Mouse (Mus musculus) adrenal gland, adult (tissue): Measurements from ENCODE around the gene Cfap221.

Experiments
- DNase-seq, 2 experiments: peaks; one replicate each; pipeline ENCODE4 v3.0.0; 2022 to 2023; ENCODE audit warnings: low spot score in 1 of 2; ENCODE audit not compliant: inconsistent age in 2 of 2

Cfap221 gene

DNA sequence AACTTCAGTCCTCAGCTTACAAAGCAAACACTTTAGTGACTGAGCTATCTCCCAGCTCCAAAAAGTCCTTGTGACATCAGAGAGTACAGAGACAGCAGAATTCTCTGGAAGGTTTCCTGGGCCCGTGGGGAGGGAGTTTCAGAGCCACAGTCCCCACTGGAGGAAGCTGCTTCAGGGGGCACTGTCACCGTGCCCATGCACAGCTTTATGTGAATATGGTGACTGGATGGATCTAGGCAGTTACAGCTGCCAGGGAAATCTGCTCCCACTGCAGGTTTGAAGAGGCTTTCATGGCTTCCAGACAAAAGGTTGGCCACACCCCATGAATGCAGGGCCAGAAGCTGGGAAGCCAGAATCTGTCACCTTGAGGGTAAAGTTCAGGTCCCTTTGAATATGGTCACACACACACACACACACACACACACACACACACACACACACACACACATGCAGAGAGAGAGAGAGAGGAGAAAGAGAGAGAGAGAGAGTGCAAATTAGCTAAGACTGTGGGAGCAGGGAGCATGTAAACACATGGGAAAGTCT lies 89.8 kb downstream of the Cfap221 start:
- no peak for DNase-seq

DNA sequence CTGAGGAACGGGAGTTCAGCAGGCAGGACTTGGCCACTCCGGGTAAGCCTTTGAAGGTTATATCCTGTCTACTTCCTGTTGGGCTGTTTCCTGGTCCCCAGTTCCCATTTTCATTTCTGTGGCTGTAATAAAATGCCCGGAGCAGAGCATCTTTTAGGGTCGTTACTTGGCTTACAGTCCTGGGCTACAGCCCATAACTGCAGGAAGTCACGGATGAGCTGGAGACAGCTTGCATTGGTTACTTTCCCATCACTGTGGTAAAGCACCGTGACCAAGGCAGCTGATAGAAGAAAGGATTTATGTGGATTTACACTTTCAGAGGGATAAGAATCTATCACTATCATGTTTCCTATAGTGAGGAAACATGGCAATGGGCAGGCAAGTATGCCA lies 93.8 kb downstream of the Cfap221 start:
- no peak for DNase-seq

DNA sequence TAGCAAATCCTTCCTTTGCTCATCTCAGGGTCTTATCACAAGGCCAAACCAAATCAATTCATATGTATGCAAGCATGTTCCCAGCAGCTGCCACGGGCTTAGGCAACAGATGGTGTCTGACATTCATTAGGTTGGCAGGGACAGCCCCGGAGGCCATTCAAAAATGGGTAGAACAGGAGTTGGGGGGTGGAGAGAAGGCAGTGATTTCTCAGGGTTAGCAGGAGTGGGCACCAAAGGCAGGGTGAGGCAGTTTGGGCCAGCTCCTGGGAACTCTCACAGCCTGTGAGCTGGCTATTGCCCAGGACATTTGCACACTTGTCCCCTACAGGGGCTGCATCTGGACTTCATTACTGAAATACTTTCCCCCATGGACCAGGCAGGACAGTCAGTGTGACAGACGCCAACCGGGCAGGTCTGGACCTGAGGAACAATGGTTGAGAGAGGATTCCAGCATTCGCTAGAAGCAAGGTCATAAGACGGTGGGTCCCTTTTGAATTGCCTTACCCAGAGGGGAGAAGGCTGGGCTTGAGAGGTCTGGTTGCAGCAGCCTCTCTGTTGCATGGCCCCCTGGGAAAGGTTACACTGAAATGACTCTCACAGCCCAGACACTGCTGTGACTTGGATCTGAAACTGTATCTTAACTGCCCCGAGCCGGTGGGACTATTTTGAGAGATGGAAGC lies 94.3 kb downstream of the Cfap221 start:
- no peak for DNase-seq

DNA sequence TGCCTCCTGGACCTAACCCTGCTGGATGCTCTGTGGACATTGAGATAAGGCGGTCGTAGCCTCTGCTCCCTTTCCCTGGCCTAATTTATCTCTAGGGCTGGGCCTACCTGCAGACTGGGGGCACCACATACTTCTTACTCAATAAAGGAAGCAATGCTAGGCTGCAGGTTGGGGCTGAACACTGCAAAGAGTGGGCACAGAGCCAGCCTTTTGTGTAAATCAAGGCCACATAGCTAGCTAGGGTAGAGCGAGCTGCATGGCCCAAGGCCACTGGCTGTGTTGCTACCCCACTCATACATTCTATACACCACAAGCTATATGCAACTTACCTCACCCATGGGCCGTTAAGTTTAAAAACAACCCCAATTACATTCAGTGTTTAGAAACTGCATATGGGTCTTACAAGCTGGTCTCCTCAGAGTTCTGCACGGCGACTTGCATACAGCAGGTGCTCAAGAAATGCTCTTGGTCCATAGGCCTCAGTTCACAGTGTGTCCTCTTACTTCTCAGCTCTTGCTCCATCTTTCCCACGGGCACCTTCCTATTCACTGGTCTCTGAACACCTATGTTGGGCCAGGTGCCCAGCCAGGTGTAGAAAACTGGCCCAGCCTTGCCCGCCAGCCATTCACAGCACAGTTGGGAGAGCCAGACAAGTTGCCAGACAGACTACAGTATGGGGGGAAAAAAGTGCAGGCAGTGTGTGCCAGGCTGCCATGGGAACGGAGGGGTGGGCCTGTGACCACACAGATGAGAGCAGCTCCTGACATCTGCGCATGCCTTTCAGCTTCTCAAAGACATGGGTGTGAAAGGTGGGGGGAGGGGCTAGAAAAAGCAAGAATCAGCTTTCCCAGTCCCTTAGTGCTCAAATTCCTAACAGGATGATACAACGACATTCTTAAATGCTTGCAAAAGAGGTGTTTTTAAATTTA lies 97.6 kb downstream of the Cfap221 start:
- peak in 1 of 2 experiments; percentile 49 for DNase-seq

DNA sequence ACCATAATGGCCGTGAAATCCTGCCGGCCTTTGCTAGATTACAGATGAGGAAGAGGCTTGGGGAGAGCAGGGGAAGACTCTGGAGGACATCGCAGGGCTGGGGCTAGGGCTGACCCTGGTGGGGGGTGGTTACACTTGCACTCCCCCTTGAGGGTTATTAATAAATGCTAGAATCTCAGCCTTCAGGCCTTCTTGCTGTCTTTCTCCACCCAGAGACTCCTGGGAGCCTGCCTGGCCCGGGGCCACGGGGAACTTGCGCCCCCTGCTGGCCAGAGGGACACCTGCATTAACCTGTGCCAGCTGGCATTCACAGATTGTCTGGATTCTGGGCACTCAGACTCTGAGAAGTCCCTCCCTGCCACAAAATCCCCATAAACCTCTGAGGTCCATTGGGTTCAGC lies 102.1 kb downstream of the Cfap221 start:
- DNase-seq, result peak; percentile 72 to 90

DNA sequence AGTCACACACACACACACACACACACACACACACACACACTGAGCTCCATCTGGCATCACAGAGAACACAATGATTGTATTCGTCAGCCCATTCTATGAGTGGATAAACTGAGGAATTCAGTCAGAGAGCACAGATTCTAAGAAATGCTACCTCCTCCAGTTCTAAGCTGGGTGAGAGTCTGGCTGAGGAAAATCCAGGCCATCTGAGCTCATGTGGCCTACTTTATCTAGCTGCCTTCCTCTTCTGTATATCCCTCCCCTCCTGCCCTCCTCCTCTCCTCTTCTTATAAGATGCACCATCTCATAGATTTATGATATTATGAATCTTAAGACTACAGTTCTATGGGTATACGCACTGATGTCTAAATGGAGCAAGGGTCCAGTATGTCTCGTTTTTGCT lies 103.4 kb downstream of the Cfap221 start:
- no peak for DNase-seq

DNA sequence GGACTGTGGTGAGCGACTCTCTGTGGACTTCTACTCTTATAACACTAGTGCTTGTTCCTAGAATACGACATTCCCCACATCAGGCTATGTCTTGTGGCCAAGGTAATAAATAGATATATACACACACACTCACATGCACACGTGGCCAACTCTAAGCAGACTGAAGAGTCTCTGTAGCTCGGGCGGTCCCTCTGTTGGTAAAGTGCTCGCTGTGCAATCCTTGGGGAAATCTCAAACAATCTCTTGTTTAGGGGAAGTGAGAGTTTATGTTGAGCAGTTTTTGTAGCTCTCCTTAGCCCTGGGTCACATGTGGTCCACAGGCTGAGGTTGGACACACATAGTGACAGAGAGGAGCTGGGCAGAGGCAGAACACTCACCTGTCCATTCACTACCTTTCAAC lies 104.1 kb downstream of the Cfap221 start:
- no peak for DNase-seq

DNA sequence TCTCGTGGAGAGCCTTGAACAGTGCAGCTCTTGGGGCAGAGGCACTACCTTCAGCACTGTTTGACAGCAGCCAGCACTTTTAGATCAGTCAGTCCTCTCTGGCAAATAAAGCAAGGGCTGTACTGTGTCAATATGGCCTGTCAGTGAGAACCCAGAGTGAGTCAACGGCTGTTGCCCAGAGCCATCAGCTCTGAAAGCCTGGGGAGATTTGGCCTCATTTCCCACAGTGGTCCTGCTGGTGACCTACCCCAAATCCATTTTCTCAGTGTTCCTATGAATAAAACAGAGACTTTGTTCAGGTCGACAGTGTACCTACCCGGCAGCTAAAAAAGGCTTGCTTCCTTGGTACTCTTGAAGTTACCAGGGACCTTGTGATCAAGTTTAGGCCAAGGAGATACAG lies 105.2 kb downstream of the Cfap221 start:
- no peak for DNase-seq

DNA sequence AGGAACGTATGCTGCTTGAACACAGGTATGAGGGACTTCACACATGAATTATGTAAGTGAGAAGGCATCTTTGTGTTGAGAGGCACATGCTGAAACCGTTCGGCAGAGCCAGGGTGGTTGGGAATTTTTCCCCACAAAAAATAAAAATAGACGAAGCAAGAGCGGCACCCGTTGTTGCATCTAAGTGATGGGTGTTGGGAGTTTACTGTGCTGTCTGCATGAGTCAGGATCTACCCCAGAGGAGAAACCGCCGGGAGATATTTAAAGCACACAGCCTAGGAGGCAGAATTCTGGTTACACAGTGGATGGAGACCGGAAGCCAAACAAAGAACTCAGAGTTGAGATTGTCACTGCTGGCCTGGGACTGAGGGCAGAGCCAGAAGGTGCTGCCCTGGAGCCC lies 105.9 kb downstream of the Cfap221 start:
- no peak for DNase-seq

DNA sequence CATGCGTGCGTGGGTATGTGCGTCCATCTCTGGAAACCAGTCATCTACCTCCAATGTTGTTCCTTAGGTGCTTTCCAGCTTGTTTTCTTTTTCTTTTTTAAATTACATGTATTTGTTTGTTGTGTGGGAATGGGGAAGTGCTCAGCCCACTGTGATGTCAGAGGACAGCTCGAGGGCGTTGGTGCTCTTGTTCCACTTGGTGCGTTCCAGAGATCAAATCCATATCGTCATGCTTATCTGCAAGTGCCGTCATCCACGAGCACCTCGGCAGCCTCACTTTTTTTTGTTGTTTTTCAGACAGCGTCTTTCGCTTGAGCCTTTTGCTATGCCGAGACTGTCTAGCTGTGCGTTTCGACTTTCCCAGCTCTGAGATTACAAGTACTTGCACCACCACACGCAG lies 107.7 kb downstream of the Cfap221 start:
- DNase-seq, result no peak

DNA sequence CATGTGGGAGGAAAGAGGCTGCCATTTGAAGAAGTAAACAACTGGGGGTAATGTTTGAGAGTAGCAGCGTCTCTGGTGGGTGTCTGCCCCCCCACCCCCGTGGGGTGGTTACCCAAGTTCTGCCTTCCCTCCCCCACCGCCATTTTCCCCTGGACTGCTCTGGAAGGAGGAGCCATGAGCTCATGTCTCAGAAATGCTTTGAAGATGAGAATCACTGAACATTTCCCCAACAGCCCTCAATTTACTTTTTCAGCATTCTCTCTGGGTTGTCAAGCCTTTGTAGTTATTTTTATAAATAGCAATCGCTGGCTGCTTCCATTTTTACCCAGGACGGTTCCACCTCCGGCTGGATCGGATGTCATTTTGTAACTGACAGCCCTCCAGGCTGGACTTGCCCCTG lies 110.7 kb downstream of the Cfap221 start:
- peak; percentile 36 to 68 for DNase-seq

DNA sequence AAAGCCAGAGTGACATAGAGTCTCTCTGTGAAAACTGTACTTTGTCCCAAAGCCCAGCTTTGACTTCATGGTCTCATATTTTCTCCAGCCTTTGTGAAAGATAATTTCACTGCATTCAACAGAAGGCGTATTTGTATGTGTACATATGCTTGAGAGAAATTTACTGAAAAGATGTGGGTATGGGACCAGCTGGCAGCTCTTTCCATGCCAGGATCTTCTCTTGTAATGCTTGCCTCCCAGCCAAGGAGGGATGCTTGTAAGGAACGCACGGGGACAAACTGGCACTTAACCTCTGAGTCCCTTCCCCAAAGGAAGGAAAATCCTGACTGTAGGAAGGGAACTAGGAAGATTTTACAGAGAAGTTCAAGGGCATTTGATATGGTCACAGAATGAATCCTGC lies 112.8 kb downstream of the Cfap221 start:
- no peak for DNase-seq

DNA sequence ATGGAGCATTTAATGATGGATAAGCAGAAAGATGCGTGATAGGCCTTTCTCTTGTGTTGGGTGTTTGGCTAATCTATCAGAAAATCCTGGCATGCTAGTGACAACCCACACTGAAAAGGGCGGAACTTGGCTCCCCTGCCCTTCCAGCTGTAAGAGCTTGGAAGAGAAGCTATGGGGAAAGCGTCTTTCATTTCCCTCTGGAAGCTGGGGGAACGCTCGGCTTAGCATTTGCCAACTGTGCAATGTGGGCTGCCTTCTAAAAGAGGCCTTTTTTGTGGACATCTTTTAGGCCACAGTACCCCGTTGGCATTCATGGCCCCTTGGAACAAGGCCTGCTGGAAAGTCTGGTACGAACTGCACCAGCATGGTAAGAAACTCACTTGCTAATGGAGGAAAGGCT lies 118.1 kb downstream of the Cfap221 start:
- peak in 1 of 2 experiments; percentile 55 for DNase-seq

DNA sequence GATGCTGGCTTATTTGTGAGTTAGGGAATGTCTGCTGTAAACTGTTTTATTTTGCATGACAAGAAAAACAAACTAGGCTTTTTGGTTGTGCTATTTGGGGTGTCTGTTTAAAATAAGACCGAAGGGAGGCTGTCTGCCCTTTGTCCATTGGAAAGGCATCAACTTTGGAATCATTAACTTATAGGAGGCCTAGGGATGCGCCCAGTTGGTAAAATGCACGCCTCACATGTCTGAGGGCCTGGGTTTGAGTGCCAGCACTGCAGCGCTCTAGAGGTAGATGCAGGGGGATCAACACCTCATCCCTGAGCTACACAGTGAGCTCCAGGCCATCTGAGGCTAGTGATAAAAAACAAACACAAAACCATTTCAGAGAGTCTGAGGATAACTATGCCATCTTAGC lies 119.6 kb downstream of the Cfap221 start:
- DNase-seq, result no peak
